Mouse (Mus musculus): ENCODE measurements around the gene Mmp8. TPM values are rescaled to one million over a fixed set of nuclear protein-coding genes. Genes with fewer than 3 reads are reported as not detected.

Mmp8 gene
- polyA plus RNA-seq, 1 experiment from 2014 or later: not detected

DNA sequence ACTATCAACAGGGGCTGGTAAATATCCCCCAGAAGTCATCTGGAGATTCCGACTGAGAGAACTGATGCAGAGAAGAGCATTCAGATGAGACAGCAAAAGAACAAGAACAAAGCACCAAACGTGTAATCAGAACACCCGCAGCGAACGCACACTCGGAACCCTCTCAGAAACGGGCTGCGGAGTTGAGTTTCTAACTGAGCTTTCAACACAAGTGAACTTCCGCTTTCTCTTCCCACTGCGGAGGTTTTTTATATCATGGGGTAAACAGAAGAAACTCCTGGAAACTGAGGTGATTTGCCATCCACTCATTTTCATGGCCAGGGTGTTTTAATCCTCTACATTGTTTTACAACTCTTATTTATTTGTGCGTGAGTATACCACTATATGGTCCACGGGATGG lies 47.4 kb downstream of the Mmp8 start:
- Histone ChIP-seq H3K4me3 (ENCODE audit: low read depth, low read length) (no peak overlapping the region), H3K27ac (ENCODE audit: low read depth, low read length) (no peak overlapping the region), H3K4me1 (ENCODE audit: control insufficient read depth, insufficient read depth, low read length) (no peaks in the 10 kb centered on the region), H3K9ac (ENCODE audit: low read length) (no peak overlapping the region), H3K9me3 (replicated peaks; ENCODE audit: control insufficient read depth, low read length) (no peaks in the 10 kb centered on the region), H3K36me3 (ENCODE audit: control insufficient read depth, insufficient read depth, low read length) (no peaks in the 10 kb centered on the region), H3K4me2 (ENCODE audit: low read length) (no peak overlapping the region), H3K27me3 (replicated peaks; ENCODE audit: control insufficient read depth, insufficient read depth, low read length) (no peaks in the 10 kb centered on the region)
- DNase-seq (ENCODE audit: low spot score) (no peak), ATAC-seq (no peak)
- 85% methylated on average over 12 of the region's 12 CpGs for WGBS

Other genes starting within 250 kb of the Mmp8 start
- gene Mmp12, start 214.1 kb upstream of the Mmp8 start, polyA plus RNA-seq (2014; fragmentation: Nextera tagmentation; extraction: Ambion mirVana): not detected in 2 replicates
- not detected in 2 replicates for gene Mmp1b, start 170.4 kb upstream of the Mmp8 start, polyA plus RNA-seq (2014; fragmentation: Nextera tagmentation; extraction: Ambion mirVana)
- gene Mmp3, start 112.6 kb upstream of the Mmp8 start, polyA plus RNA-seq (2014; fragmentation: Nextera tagmentation; extraction: Ambion mirVana): not detected in 2 replicates
- not detected in 2 replicates for gene Mmp10, start 56.1 kb upstream of the Mmp8 start, polyA plus RNA-seq (2014; fragmentation: Nextera tagmentation; extraction: Ambion mirVana)
- gene Mmp27, start 12.9 kb downstream of the Mmp8 start, polyA plus RNA-seq (2014; fragmentation: Nextera tagmentation; extraction: Ambion mirVana): not detected in 2 replicates
- gene Mmp20, start 69.8 kb downstream of the Mmp8 start, polyA plus RNA-seq (2014; fragmentation: Nextera tagmentation; extraction: Ambion mirVana): not detected in 2 replicates
- not detected in 2 replicates for gene Mmp7, start 133.6 kb downstream of the Mmp8 start, polyA plus RNA-seq (2014; fragmentation: Nextera tagmentation; extraction: Ambion mirVana)
- gene Tmem123, start 205.6 kb downstream of the Mmp8 start, polyA plus RNA-seq (2014; fragmentation: Nextera tagmentation; extraction: Ambion mirVana): 40.7 and 43.9 TPM in 2 replicates

Measured in forebrain, embryonic 14.5 days (tissue).